Mouse (Mus musculus) embryo, embryonic 9.5 days (tissue): ENCODE data around the gene Eef2.
"Not testable (repeated sequence)": the region's sequence is repeated elsewhere in the genome, so short reads cannot be mapped to it uniquely, and the experiment has no call there.

Experiments used
- DNase-seq: peaks from one replicate; pipeline ENCODE4 v3.0.0-alpha.2; 2017; ENCODE audit errors: extremely low spot score

Eef2 gene

GRCm38 (mm10) chr10:81200141-81200540 is 23.7 kb downstream of the Eef2 start:
- no peak for DNase-seq

GRCm38 (mm10) chr10:81200605-81201287 is 24.3 kb downstream of the Eef2 start:
- no peak for DNase-seq

GRCm38 (mm10) chr10:81201807-81202758 is 25.7 kb downstream of the Eef2 start, which contains the start of gene Nmrk2:
Gene Nmrk2 (minus strand): TSS chr10:81202051.
- no peak for DNase-seq

GRCm38 (mm10) chr10:81202978-81203720 is 26.7 kb downstream of the Eef2 start:
- no peak for DNase-seq

- DNase-seq, result no peak
Observed at GRCm38 (mm10) chr10:81204137-81204536, 27.7 kb downstream of the Eef2 start.

- DNase-seq, result no peak
Observed at GRCm38 (mm10) chr10:81210154-81210553, 33.7 kb downstream of the Eef2 start.

GRCm38 (mm10) chr10:81216260-81216659 is 39.8 kb downstream of the Eef2 start:
- DNase-seq, result no peak

GRCm38 (mm10) chr10:81216810-81217209 is 40.4 kb downstream of the Eef2 start:
- DNase-seq, result no peak

GRCm38 (mm10) chr10:81217267-81217666 is 40.8 kb downstream of the Eef2 start:
- not testable (repeated sequence) for DNase-seq

GRCm38 (mm10) chr10:81217964-81218363 is 41.5 kb downstream of the Eef2 start:
- DNase-seq, result peak; percentile 43

- DNase-seq, result no peak
Observed at GRCm38 (mm10) chr10:81221402-81222015, 45.1 kb downstream of the Eef2 start.

- not testable (repeated sequence) for DNase-seq
Observed at GRCm38 (mm10) chr10:81223731-81224130, 47.3 kb downstream of the Eef2 start.

- DNase-seq, result no peak
Observed at GRCm38 (mm10) chr10:81229735-81230437, 53.5 kb downstream of the Eef2 start.

- peak; percentile 34 for DNase-seq
Observed at GRCm38 (mm10) chr10:81230438-81231332, 54.3 kb downstream of the Eef2 start, which contains the start of gene Atcay. Gene Atcay (minus strand): TSS chr10:81230833.

GRCm38 (mm10) chr10:81231436-81231835 is 55.0 kb downstream of the Eef2 start:
- no peak for DNase-seq
